Mouse (Mus musculus): ENCODE results near the gene Agap2.

The Agap2 gene

DNA sequence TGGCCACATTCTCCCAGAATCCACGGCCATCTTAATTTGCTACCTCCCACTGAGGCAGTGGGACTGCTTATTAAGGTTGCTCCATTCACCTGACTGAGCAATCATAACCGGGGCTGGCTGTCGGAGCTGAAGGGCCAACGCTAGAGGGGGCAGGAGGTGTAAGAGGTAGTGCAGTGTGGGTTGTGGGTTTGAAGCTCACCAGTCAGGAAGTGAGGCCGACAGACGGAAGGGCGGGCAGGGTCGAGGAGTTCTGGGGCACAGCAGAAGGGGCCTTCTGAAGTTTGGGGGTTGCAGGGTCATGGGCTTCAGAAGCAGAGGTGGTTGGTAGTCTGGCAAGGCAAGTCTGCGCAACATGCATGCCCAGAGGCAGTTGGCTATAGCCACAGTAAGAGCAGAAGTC is at the start of gene Agap2:
Agap2 (plus strand) TSS at position 205 of the 400 bp plus-strand sequence.
- DNase-seq (ENCODE audit: extremely low spot score, low spot score) = no peak

DNA sequence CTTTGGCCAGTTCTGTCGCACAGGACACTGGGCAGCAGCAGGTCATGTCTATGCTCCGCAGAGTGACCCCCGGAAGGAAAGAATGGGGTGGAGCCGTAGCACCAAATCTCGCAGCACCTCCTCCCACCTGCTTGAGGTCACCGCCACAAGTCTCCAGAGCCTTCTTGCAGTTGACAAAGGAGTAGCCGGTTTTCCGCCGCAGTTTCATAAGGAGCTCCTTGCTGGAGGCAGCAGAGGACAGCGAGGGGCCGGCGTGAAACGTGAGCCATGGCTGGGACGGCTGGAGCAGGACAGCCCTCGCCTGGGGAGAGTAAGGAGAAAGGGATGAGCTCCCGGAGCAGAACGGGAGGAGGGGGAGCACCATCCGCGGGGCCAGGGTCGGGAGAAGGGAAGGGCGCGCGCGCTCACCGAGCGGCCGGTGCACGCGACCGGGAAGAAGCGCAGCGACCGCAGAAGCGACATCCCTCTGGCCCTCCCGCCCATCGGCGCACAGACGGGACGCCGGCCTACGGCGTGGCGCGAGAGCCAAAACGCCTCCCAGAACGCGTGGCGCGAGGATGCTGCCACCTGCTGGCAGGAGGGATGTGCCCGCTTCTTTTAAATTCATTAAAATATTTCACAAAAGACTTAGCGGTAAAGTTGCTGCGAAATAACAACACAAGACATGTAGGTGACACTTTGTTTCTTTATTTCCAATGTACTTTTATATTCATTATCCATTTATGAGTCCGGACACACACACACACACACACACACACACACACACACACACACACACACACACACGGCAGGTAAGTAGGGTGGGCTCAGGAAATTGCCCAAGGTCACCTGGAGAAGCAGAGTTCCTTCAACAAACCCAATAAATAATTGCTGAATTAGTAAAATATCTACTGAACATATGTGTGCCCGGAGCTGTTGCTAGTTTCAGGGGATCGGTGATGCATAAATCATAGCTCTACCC is 44.5 kb upstream of the Agap2 start, which contains the start of gene Tsfm:
Tsfm (minus strand) TSS at position 505 of the 961 bp plus-strand sequence.
- peak; percentile 94 for DNase-seq (ENCODE audit: extremely low spot score, low spot score)

DNA sequence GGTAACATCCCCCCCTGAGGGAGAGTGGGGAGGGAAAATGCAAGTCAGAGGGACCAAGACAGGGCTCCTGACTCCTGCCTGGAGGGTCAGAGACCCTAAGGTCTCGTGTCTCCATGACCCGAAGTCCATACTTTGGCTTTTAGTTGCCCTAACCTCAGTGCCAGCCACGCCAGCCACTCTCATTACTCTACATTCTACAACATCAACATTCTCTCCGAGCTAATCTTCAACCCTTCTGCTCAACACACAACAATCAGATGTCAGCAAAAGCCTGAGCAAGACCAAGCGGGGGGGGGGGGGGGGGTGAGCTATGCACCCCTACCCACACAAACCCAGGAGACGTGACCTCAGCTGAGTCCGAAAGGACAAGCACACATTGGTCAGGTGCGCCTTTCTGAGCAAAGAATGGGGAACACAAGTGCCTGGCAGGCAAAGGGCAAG is 41.8 kb upstream of the Agap2 start:
- no peak for DNase-seq (ENCODE audit: extremely low spot score, low spot score)

DNA sequence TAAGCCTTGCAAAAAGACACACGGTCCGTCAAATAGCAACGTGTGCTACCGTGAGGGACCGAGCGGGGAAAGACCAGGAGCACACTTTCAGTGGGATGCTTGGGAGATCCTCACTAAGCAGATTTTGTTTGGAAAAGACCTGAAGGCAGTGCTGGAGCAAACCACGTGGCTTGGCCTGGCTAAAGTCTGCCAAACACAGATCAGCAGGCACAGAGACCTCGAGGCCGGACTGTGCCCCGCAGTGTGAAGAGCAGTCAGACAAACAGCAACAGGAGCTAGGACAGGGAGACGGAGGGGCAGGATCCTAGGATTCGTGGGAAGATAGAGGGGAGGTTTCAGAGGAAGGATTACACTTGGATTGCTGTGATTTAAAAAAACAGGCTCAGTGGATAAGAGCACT is 38.8 kb upstream of the Agap2 start:
- DNase-seq (ENCODE audit: extremely low spot score, low spot score) = no peak

DNA sequence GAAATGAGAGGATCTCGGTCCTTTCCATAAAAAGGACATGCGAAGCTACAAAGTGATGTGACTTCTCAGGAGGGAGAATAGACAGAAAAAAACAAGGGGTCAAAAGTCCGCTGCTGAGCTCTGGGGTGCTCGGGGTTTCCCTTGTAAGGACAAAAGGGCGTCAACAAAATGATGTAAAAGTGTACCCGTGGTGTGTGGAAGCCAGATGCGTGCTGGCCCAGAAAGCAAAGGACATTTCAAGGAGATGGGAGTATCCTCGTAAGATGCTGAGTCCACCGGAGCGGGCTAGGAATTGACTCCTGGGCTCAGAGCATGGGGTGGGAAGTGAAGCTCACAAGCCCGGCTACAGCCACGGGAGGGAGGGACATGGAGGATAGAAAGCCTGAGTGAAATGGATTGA is 37.4 kb upstream of the Agap2 start:
- DNase-seq (ENCODE audit: extremely low spot score, low spot score) = no peak

DNA sequence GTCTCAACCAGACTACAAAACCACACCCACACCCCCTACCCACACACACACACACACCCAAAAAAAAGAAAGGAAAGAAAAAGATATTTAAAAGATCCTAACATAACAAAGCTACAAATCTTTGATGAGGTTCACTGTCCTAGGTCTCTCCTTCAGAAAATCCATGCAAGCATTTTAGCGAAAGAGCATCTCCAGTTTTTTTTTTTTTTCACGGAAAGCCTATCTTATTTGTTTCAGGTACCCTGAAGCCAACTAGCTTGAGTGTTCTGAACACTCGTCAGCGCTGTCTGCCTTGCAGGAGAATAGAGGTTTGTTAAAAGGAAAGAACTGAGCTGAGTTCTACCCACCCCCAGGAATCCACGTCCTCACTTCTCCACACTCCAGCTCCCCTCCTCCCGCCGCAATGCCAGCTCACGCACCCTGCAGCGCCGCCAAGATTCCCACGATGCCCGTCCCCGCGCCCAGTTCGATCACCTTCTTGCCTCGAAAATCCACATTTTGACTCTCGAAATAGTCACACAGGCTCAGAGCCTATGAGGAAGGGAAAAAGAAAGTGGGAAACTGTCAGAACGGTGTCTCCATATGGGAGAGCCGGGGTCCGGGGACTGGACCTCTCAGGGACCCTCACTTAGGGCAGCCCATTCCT is 34.4 kb upstream of the Agap2 start:
- DNase-seq (ENCODE audit: extremely low spot score, low spot score) = no peak

DNA sequence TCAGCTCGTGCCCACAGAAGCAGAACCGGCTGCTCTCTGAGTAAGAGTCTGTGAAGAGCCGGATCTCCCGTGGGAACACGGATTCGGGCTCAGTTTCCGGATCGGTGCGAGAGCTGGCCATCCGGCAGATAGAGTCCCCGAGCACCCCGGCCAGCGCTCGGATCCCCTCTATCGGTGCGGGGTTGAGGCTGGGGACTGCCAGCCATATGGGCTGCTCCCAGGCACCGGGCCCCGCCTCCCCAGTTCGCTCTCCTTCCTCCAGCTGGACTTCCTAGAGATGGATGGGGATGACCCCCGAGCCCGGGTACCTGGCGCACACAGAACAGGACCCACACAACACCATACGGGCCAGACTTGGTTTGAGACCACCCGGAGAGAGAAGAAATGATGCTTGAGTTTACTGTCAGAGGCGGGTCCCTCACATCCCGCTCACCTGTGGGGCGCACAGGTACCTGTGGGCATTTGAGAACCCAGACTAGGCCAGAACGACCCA is 33.8 kb upstream of the Agap2 start, which contains the start of the genes Mettl1 and Eef1akmt3:
Mettl1 (plus strand) TSS at position 141 of the 493 bp plus-strand sequence.
Eef1akmt3 (minus strand) TSS at position 240 of the 493 bp plus-strand sequence.
- DNase-seq (ENCODE audit: extremely low spot score, low spot score) = peak; percentile 67

DNA sequence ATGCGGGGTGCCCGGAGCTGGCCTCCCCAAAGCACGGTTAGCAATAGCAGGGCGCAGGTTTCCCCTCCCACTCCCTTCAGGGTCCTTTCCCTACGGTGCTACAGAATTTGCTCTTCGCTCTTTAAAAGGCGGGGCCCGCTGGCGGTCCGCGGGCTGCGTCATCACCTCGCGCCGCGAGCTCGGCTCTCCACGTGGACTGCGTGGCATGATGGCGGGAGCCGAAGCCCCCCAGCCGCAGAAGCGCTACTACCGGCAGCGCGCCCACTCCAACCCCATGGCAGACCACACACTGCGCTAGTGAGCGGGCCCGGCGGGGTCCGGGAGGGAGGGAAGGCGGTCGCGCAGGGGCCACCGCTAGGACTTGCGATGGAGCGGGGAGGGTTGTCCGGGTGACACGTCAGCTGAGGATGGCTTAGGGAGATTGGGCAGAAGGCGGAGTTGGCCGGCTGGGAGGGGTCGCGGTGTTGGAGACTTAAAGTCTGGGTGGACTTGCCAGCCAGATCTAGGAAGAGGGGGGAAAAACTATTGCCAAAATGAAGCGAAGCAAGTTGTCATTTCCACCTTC is 33.2 kb upstream of the Agap2 start:
- peak; percentile 96 for DNase-seq (ENCODE audit: extremely low spot score, low spot score)

DNA sequence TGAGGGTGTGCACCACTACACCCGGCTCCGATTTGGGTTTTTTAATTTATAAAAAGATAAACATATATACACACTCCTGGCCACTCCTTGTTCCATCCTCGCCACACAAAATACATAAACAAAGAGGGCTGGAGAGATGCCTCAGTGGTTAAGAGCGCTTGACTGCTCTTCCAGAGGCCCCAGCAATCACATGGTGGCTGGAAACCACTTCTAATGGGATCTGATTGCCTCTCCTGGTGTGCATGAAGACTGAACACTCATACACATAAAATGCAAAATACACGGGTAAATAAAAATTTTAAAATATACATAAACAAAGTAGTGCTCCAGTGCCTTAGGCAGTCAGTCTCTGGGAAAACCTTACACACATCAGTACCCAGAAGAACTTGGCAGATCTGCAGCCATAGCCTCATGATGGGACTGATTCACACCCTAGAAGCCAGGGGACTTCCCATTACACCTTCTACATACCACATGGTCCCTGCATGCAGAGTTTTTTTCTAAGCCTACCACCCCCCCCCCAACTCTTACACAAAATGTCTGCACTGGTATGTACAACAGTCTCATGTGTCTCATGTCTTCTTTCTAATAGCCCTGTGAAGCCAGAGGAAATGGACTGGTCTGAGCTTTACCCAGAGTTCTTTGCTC is 32.5 kb upstream of the Agap2 start:
- no peak for DNase-seq (ENCODE audit: extremely low spot score, low spot score)

DNA sequence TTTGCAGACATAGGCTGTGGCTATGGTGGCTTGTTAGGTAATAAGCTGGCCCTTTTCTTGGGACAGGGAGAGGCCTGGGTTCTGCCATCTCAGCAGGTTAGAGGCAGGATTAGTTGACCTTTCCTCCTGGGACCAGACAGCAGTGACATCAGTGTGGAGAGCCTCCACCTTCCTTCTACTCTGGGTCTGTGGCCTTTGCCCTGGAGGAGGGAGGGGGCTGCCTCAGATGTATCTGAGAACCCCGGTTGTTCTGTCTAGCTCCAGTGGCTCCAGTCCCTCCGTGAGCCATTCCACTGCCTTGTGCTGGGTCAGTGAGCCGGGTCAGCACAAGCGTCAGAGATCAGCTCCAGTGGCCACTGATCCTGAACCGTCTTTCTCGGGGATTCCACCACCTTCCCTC is 31.9 kb upstream of the Agap2 start:
- no peak for DNase-seq (ENCODE audit: extremely low spot score, low spot score)

DNA sequence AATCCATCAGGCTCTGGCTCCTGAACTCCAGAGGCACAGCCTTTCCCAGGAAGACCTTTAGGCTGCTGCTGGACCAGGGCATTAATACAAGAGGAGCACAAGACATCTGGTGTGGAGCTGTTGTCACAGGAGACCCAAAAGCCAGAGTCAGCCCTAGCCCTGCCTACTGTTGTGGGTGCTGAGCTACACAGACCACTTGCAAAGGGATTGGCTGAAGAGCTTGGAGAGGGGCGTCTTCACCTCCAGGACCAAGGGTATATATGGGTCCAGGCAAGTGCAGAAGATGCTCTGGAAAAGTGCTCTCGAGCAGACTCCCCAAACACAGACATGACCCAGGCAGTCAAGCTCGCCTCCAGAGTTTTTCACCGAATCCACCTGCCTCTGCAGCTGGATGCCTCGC is 27.1 kb upstream of the Agap2 start, which contains the start of gene Cyp27b1:
Cyp27b1 (plus strand) TSS at position 297 of the 400 bp plus-strand sequence.
- no peak for DNase-seq (ENCODE audit: extremely low spot score, low spot score)

DNA sequence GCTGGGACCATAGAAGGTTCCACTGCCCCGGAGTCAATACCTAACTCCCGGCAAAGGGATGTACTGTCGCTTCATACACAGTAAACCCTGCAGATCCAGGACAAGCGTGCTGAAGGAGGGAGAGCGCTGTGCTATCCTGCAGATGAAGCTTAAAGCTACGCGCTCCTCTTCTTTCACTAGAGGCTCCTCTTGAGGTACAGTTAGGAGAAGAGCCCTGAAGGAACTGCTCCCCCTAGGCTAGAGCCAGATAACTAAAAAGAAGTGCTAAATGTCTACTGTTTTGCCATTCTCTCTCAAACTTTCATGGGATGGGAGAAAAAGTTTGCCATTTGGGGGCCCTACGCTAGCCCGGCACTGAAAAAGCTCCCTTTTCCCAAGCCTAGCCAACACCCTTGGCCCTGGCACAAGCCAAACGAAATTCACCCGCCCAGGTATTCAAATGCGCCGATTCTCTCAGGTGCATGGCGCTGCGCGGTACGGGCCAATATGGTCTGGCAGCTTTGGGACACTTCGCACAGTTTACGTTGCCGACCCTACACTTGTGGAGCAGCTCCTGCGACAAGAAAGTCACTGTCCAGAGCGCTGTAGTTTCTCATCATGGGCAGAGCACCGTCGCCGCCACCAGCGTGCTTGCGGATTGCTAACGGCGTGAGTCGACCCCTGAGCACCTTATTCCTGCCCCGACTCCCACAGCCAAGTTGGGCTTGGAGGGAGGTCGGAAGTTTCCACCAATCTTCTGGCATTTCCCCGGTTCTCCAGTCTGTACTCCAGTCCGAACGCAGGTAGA is 26.3 kb upstream of the Agap2 start:
- DNase-seq (ENCODE audit: extremely low spot score, low spot score) = peak; percentile 38

DNA sequence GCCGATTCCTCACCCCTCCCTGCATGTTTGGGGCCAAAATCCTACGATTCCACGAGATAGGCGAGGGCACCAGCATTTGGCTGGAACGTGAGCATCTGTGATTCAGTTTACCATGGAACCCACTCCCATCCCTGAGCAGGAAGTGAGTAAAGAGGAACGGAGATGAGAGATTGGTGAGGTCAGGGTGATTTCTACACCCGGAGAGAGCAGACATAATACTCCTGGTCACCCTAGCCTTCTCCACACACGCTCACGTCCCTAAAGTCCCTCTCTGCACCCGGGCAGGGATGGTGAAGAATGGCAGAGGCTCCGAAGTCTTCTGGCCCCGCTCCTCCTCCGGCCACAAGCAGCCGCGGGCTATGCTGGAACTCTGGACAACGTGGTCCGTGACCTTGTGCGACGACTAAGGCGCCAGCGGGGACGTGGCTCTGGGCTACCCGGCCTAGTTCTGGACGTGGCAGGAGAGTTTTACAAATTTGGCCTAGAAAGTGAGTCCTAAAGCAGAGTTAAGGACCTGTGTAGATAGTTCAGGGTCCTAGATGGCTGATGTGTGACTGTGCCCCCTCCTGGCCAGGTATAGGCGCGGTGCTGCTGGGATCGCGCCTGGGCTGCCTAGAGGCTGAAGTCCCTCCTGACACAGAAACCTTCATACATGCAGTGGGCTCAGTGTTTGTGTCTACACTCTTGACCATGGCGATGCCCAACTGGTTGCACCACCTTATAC is 25.5 kb upstream of the Agap2 start:
- peak; percentile 37 for DNase-seq (ENCODE audit: extremely low spot score, low spot score)

DNA sequence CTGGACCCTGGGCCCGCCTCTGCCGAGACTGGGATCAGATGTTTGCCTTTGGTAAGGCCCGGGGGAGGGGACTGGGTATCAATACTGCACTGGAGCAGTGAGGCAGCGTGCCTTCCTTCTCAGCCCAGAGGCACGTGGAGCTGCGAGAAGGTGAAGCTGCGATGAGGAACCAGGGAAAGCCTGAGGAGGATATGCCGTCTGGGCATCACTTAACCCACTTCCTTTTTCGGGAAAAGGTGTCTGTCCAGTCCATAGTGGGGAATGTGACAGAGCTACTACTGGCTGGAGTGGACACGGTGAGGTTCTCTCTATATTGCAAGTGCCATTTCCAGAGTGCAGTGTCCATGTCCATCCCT is 25.0 kb upstream of the Agap2 start:
- DNase-seq (ENCODE audit: extremely low spot score, low spot score) = no peak

DNA sequence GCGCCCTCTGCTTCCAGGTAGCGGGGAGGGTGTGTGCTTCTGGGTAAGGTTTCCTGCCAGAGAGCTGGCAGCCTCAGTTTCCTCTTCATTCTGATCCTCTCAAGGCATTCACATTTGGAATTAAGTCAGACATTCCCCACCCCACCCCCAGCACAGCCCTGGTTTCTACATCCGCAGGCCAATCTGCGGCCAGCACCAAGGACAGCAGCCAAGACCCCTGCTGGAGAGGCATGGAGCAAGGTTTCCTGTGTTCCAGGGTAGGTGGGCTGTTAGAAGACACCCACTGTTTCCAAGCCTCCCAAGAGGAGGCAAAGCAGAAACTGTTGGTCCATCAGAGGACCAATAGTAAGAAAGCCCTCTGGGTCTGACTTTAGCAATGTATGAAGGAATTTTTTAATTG is 20.4 kb upstream of the Agap2 start:
- DNase-seq (ENCODE audit: extremely low spot score, low spot score) = no peak

DNA sequence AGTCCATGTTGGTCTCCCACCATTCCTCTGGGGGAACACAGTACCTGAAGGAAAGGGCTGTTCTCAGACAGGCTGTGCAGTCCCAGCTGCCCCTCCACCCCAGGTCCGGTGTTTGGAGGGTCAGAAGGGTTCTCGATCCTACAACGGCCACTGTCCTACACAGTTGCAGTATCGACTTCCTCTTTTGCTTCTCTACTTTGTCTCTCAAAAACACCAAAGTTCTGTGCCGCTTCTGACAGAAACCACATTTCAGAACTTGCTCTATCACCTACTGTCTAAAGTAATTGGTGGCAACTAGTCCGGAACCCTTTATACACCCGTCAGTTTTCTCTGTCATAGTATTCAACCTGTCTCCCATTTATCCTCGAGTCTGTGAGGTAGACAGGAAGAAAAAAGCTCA is 19.7 kb upstream of the Agap2 start:
- no peak for DNase-seq (ENCODE audit: extremely low spot score, low spot score)

DNA sequence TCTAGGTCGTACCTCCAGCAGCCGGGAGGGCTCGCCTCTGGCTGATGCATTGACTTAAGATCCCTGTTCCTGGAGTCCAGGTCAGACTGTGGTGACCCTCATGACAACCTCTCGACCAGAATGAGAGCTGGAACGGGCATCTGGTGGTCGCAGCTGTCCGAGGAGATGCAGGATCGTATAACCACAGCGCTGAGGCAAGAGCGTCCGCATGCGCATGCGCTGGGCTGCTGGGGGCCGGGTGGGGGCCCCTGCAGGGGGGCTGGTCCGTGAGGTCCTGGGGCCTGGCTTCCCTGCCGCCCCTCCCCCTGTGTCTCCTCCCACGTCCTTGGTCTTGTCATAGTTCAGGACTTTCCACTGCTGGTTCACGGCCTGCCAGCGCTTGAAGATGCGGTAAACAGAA is 18.6 kb upstream of the Agap2 start:
- no peak for DNase-seq (ENCODE audit: extremely low spot score, low spot score)

DNA sequence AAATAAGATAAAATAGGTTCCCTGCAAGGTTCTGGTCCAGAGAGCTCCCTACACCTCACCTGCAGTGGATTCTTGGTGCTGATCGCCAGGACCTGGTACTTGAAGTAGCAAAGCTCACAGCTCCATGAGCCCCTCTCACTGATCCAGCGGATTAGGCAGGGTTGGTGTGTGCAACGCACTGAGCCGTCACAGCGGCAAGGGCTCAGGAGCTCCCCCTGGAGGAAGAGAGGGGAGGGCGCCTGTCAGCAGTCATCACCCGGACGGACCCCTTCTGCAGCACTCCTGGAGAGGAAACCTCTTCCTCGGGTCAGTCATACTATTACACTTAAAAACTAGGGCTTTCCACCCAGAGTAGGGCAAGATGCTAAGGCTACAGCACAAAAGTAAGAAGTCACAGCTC is 16.9 kb upstream of the Agap2 start:
- peak; percentile 84 for DNase-seq (ENCODE audit: extremely low spot score, low spot score)

DNA sequence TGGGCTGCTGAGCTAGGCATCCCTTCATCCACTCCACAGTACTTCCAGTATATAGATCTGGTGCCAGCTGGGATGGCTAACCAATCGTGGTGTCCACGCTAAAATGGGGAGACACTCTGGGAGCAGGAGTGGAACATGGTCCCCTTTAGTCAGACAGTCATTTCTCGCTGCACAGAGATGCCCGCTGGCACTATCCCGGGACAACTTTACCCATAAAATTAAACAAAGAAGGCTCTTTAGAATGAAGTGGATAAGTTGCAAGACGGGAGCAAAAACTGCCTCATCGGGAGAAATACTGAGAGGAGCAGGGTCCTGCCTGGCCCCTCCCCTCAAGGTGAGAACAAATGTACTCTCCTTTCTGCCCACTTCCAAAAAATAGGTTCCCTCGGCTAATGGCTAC is 16.4 kb upstream of the Agap2 start:
- DNase-seq (ENCODE audit: extremely low spot score, low spot score) = no peak
